Mouse (Mus musculus) left cerebral cortex, postnatal 10 days (tissue): ENCODE data around the gene Slc5a1. TPM values are rescaled to one million over a fixed set of nuclear protein-coding genes. Genes with fewer than 3 reads are reported as not detected.

Experiments used
- DNase-seq, 2 experiments: peaks; one replicate each; pipeline ENCODE4 v3.0.0; 2021 to 2022; ENCODE audit warnings: low spot score in 2 of 2, mixed read lengths in 1 of 2; ENCODE audit errors: extremely low spot score in 1 of 2
- intact Hi-C: fragments of 180-260 bp; cut with DNase I; formaldehyde crosslinking; loops from one replicate; pipeline ENCODE4 v1.15.1; 2025
- total RNA-seq, 2 experiments: library from RNA; stranded (reverse); gene quantifications; 2 replicates each; pipeline ENCODE4 v1.2.3; 2021

Gene Slc5a1
- total RNA-seq: under 1 TPM in 1 of 2 experiments, not detected in 1; 0.14 TPM

DNA sequence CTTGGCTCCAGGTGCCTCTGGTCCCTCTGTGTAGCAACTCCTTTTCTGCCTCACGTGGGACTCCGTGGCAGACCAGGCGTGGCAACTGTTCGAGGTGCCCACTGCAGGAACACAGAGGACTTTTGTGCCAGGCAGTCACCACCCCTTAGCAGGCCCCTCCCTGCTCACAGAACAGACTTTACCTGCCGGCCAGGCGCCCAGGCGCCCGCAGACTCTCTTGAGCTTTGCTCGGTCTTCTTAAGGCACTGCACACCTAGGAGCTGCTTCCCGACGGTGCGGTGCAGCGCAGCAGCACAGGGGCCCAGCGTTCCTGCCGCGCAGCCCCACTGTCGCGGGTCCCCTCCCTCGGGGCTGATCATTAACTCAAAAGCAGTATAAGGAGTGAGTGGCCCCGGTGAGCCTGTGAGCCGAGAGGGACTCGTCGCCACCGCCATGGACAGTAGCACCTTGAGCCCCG is at the start of gene Slc5a1:
Gene Slc5a1 (plus strand): TSS at position 195 of the 457 bp plus-strand sequence.
- DNase-seq: no peak
- intact Hi-C loops: no loop called here

DNA sequence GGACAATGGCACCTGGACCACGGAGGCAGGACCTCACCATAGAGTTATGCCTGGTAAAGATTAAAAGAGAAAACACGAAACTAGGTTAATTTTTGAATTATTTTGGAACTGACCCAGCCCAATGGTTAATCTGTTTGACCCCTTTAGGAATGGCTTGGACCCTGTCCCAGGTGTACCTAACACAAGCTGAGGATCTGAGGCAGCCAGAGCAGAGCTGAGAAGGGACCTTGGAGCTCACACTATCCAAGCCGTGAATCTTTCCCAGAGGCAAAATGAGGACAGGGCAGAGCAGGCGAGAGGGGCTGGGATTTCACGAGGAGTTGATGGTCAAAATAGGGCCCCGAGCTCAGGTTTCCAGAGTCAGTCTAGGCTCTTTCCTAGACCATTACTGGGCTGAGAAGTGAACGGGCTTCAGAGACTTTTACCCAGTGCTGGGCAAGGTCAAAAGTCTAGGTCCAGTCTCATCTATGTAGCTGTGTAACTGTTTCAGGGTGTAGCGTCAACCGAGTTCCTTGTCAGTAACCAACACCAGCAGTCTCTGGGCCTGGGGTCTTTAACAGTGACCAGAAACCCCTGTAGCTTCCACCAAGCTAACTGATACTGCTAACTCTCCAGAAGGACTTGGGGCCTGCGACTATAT is 47.8 kb upstream of the Slc5a1 start:
- intact Hi-C loops: no loop called here

DNA sequence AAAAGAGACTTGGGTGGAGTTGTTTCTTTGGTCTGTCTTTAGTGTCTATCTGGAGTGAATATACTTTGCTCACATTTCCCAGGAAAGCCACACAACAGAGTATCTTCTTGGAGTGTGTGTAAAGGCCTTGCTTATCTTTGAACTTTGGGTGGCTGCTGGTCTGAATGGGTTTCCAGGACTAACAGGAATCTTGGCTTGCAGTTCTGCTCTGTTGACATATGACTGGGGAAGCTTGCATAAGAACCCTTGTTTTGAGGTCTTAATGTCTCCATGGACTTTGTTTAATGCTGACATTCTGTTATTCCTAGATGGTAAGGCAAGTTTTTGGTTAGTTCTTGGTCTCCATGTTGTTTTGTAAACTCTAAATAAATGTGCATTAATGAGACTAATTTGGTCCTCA is 33.9 kb upstream of the Slc5a1 start:
- intact Hi-C loops: no loop called here
- DNase-seq: no peak

More for the DNA sequence above, 47.8 kb upstream of the Slc5a1 start:
- DNase-seq: no peak

DNA sequence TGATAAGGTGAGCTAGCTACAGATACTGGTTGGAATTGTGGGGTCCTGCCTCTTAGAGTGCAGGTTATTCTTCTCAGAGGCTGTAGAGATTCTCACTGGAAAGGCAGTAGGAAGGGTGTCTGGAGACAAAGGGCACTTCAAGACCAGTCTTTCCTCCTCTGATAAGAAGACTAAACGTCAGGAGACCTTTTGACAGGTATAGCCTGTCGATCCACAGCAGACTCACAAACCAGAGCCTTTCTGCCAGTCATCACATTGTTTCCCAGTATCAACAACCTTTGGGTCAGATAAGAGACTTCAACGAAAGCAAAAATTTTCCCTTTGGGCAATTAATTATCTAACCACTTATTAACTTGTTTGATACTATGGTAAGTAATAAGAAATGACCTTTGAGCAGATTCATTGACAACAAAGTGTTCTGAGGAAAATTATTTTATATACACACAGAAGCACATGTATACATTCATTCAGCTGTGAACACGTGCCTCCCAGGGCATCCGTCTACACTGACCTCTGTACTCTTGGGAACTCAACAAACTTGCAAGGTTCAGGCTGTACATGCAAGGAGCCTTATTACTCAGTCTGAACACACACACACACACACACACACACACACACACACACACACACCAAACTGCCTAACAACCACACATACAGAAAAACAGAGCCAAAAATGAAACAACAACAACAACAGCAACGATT is 27.4 kb upstream of the Slc5a1 start:
- no peak for DNase-seq
- intact Hi-C loops: no loop called here

DNA sequence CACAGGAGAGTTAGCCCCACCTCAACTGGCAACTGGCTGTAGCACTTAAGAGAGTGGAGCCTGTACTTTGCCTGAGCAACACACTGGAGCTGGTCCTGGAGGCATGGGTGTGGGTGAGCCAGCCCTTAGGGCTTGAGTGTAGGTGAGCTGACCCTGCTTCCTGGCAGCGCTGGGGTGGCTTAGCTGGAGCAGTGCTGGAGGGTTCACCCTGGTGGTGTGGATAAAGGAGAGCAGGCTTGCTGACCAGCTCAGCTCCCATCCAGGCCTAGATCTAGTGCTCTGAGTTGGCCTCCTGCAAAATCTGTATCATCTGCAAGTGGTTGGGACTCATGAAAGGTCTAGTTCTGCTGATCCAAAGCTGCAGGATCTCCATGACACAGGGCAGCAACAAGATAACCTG is 21.1 kb upstream of the Slc5a1 start:
- no peak for DNase-seq
- intact Hi-C loops: no loop called here

DNA sequence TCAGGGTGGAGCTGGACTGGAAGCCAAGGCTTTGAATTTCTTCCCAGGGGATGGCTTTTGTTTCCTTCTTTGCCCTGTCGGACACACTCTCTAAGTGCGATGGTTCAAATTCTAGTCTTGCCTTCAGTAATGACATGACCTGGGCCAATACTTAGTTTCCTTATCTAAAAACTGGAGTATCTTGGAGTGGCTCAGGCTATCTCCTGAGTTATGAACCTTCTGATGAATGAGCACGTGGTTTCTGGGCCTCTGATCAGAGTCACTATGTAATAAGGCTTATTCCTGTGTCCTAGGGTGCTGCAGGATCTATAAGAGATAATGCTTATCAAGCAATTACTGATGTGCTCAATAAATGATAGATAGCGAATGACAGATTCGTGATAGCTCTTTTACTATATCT is 19.4 kb upstream of the Slc5a1 start:
- DNase-seq: no peak
- intact Hi-C loops: no loop called here

DNA sequence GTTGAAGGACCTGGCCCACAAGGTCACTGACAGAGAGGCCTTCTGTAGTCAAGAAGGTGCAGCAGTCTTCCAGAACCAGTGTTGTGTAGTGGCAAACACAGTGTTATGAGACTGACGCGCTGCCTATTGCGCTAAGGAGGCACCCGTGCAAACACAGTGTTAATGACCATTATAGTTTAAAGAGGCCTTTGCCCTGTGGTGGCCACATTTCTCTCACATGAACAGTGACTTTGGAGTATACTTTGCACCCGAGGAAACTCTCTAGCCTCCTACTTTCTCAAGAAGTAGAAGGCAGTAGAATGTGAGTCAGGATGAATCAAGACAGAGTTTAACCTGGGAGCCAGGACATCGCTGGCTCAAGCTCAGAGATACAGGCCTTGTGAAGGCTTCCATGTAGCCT is 12.7 kb upstream of the Slc5a1 start:
- no peak for DNase-seq
- intact Hi-C loops: no loop called here

DNA sequence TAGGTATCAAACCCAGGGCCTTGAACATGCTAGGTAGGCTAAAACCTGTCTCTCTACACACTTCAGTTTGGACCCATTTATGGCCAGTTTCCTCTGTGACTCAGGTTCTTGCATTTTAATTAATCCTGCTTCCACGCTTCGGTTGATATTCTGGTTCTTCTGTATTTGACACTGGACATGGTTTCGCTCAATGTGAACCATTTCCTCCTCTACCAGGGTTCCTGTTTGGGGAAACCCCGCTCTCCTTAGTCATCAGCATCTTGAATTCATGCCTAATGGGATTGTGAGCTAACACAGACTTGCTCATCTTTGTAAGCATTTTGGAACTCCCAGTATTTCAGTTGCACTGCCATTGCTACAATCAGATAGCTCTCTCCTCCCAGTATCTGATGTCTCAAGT is 8.7 kb upstream of the Slc5a1 start:
- intact Hi-C loops: no loop called here
- DNase-seq: no peak

DNA sequence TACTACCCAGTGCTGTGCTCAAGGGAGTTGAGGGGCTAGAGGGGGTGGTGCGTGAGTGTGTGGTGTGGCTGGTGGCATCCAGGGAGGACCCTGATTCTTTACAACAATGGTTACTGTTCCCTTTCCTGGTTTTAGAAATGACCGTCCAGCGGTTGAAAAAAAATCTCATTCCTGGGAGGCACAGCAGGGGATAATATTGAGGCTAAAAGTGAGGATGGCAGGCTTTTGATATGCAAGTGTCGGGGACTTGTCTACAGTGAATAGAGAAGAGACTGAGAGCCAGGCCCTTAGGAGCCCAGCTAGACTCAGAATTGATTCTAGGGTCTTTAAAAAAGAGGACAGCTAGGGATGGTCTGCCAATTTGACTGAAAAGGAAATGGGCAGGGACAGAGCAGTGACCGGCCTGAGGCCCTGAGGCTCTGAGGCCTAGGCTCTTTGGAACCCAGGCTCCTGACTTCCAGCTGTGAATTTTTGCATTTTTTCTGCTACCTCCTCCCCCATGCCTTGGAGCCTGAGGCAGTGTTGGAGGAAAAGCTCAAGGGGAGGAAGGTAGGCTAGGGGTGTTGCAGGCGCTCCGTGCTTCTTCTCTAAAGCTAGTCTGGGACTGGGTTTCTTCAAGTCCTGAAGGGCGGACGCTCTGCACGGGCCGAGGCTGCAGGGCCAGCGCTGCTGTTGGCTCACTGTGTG is 1.5 kb upstream of the Slc5a1 start:
- intact Hi-C loops: no loop called here
- DNase-seq: no peak

DNA sequence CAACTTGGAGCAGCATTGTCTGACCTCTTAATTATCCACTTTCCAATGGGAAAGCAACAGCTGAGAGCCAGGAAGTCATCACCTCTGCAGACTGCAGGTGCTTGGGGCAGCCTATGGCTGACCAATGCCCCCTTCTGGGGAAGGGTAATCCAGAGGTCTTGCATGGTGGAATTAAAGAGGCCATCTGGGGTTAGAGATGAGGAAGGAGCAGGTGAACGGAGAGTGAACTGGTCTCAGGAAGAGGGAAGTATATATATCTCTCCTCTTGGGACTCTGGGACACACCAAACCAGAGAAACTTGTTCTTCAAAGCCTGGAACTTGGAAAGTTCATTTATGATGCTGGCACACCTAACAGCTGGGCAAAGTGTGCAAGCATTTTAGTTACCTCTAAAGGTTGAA is 857 bp downstream of the Slc5a1 start:
- intact Hi-C loops: no loop called here
- DNase-seq: no peak

DNA sequence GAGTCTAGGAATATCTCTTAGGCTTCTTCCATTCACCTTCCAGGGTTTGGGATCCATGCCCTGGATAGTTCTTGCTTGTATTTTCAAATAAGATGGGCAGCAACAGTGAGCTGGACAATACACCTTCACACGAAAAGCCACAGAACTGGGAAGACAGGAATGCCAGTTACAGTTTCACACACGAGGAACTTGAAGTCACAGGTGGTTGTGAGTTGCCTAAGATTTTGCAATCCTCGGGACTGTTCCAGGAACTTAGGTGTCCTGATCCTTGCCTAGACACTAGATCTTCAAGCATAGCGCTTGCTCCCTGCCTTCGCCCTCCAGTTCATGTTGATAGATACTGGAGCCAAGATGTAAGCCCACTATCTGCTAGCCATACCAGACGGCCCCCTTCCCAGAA is 1.6 kb downstream of the Slc5a1 start:
- DNase-seq: no peak
- intact Hi-C loops: no loop called here

DNA sequence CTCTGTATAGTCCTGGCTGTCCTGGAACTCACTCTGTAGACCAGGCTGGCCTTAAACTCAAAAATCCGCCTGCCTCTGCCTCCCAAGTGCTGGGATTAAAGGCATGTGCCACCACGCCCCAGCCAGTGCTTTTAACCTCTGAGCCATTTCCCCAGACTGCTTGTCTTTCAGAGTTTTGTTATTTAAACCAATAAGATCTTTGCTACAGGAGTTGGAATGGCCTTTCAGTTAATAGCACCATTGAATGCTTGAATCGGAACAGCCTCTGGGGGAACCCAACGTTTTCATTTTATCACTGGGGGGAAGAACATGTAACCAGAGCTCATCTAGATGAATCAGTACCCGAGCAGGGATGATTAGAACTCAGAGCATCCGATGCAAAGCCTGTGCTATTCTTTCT is 3.0 kb downstream of the Slc5a1 start:
- no peak for DNase-seq
- intact Hi-C loops: no loop called here

DNA sequence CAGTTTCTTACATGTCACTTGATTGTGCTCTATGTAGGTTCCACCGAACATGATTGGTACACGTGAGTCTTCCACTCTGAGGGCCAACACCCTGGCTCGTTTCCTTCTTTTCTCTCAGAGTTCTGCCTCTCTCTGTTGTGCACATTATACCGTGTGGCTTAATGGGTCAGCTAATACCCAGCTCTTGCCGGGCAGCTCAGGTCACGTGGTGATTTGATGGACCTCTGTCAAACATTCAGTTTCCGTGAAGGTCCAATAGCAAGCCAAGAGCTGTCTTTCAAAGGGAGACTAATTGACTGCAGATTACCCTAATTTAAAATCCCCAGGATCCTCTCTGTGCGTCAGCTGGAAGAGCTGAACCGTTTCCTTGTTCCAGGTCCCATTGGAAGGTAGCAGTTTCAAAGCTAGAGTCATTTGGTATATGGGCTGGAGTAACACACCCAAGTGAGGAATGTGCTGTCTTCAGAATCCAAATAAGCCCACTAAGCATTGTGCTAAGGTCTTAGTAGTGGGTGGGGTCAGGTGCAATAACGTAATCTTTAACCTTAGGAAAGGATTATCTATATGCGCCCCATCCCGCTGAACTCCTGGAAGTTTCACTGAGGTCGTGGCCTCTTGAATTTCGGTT is 3.9 kb downstream of the Slc5a1 start:
- intact Hi-C loops: no loop called here
- DNase-seq: no peak

DNA sequence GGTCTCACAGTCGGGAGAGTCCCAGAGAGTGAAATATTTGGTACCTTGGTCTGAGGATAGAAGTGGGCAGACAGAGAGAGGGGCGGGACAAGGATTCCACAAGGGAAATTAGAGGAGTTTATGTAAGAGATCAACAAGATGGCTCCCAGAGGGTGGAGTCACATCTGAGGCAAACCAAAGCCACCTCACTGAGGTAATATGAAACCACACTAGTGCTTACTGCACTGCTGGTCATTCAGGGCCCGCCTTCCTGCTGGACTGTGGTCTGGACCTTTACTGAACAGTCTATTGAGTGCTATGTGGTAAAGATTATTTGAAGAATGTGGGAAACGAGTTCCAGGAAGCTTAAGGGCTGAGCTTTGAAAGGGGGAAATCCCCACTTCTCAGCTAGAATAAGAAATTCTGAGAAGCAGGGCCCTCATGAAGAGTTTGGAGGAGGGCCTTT is 17.9 kb downstream of the Slc5a1 start:
- intact Hi-C loops: no loop called here
- no peak for DNase-seq

DNA sequence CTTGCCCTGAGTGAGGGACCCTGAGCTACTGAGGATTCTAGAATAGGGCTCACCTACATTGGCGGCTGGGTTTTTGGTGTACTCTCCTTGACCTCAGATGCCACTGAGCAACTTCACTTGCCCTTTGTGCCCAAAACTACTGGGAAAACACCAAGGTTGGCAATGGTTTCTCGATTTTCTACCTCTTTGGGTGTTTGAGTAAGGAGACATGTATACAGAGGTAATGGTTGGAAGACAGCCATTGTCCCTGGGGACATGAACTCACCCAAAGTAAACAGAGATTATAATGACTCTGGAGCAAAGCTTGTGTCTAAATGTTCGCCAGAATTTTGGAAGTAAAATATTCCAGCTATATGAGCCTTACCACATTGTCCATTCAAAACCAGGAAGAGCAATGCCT is 19.6 kb downstream of the Slc5a1 start:
- intact Hi-C loops: no loop called here
- DNase-seq: no peak

DNA sequence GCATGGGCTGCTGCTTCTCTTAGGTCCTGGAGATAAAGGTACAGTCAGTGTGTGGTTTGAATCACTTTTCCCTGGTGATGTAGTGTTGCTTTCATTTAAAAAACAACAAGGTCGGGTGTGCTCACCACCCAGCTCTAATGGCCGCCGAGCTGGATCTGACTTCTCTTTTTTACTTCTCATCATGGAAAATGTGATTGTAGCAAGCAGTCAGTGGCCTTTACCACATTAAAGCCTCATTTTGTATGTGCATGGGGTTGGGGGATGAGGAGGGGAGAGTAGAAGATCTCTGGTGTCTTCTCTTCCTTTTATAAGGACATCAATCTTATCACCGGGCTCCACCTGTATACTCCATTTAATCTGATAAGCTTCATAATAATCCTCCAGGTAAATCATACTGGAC is 21.3 kb downstream of the Slc5a1 start:
- intact Hi-C loops: no loop called here
- no peak for DNase-seq

DNA sequence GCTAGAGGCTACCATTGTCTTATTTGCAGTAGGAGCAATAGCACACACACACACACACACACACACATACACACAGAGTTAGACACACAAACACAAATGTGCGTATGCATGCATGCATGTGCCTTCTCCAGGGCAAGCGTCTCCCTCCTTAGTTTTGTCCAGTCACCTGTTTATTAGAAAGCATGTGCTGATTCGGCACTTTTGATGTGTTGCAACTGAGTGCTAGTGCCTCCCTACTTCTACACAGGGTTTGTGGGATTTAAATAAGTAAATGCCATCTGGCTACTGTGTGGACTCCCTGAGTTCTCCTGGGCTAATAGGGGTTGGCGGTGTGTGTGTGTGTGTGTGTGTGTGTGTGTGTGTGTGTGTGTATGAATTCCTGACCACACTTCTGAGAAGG is 30.1 kb downstream of the Slc5a1 start:
- no peak for DNase-seq
- intact Hi-C loops: no loop called here

DNA sequence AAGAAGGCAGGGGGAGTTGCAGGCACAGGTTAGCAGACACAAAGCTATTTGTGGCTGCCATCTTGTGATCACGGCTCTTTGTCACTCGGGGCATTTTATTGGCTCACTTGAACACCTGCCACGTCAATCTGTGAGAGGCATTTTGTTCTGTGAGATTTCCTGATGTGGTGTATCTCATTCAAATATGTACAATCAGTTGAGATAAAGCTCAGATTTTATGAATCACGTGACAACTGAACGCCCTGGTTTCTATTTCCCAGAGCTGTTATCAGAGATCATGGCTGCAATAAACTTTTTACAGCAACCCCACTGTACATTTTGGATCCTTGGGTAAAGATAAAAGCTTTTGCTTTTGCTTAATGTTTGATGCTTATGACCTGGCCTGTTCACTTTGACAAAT is 31.6 kb downstream of the Slc5a1 start:
- intact Hi-C loops: no loop called here
- DNase-seq: no peak

DNA sequence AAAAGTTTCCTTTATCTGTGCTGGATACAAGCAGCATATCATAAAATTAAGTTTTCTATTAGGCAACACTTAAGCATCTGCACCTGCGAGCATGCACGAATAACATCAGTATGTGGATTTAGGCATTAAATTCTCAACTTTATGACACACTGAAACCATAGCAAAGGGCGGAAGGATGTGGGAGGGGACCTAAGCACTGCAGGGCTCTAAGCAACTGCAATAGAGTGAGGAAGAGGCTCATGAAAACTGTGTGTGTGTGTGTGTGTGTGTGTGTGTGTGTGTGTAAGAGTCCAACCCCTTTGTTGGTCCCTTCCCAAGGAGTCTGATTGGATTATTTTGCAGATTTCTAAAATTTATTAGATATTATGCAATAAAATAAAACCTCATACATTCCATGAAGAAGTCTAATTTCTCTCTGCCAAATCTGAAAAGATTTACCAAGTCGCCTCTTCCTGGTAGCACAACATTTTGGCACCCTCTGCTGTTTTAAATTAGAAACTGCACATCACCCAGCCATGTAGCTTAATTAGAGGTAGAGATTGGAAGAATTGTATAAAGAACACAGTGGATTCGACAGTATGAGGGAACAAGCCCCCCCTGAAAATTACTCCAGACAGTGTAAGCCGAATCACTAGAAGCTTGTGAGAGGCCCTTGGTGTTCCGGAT is 38.9 kb downstream of the Slc5a1 start:
- intact Hi-C loops: loop anchor here (10.0 kb wide), 1 partner anchor 228 kb away; no protein-coding TSS in a partner anchor
- DNase-seq: peak; percentile 35 to 56
